Mouse (Mus musculus): ENCODE data around the gene Ptges3l. TPM values are rescaled to one million over a fixed set of nuclear protein-coding genes. Genes with fewer than 3 reads are reported as not detected.
"Not testable (repeated sequence)": the region's sequence is repeated elsewhere in the genome, so short reads cannot be mapped to it uniquely, and the experiment has no call there.

Gene Ptges3l
- polyA plus RNA-seq, 1 experiment: 28.2 TPM

DNA sequence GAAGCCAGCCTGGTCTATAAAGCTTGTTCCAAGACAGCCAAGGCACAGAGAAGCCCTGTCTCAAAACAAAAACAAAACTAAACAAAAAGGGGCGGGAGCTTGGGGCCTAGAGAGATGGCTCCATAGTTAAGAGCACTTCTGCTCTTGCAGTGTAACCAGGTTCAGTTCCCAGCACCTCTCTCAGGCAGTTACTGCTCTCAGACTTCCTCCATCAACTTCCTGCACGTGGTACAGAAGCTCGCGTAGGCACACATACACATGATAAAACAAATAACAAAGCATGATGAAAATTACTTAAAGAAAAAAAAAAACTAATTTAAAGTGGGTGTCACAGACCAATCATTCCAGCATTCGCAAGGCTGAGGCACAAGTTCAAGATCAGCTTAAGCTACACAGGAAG lies 5.0 kb downstream of the Ptges3l start:
- DNase-seq (ENCODE audit: low spot score): no peak

DNA sequence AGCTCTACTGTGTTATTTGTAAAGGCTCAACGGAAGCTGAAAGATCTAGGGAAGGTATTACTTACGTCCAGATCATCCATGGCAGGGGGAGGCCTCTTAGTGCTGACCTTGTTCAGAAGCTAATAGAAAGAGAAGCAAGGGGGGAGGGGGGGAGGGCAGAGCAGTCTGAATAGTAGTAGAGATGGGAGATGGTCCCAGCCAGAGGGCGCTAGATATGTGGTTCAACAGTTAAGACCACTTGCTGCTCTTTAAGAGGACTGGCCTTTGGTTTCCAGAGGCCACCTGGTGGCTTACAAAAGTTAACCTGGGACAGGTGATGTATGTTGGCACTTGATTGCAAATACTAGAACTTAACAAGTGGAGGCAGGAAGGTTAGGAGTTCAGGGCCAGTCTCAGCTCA lies 5.5 kb downstream of the Ptges3l start:
- no peak for DNase-seq (ENCODE audit: low spot score)

DNA sequence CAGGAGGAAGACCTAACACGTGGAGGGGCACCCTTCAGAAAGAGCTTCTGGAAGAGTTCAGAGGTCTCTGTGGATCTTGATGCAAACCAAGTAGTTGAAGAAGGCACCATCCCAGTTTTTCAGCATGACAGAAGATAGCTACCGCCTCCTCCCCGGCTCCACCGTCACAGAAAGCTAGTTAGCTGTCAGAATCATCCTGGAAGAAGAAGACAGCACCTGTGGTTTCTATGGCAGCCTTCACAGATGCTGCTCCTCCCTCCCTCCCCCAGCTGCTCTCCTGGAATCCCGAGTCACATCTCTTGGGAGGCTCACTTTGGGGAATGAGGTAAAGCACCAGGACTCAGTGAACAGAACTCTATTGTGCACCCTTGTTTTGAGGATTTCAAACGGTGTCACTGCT lies 6.1 kb downstream of the Ptges3l start:
- no peak for DNase-seq (ENCODE audit: low spot score)

DNA sequence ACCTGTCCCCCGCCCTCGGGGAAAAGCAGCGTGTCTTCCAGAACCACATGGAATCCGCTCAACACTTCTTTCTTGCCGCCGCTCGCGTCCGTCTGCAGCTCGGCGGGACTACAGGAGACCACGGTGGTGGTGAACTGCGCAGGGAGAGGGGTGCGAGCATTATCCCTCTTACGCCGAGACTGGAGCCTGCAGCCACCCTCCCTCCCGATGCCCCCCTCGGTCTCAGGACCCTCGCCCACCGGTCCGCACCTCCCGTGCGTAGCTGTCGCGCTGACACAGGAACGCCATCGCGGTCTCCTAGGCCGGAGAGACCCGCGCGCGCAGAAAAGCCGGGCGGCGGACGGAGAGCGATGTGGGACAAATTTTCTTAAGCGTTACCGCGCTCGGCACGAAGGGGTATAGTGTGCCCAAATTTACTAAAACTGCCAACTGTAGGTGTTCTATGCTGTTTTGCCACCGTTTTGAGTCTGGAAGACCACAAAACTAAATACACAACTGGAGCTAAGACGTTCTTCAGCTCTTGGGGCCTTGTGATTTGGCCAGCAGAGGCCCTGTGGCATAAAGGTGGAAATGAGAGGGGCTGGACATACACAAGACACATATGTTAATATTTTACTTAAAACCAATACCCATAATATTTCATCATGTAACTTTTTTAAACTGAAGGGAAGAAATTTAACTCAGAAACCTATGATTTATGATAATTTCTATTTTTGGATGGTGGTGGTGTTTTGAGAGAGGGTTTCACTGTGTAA lies 7.9 kb downstream of the Ptges3l start, which contains the start of gene Aarsd1:
Aarsd1 (minus strand) TSS at position 515 of the 755 bp plus-strand sequence.
- peak; percentile 85 for DNase-seq (ENCODE audit: low spot score)

DNA sequence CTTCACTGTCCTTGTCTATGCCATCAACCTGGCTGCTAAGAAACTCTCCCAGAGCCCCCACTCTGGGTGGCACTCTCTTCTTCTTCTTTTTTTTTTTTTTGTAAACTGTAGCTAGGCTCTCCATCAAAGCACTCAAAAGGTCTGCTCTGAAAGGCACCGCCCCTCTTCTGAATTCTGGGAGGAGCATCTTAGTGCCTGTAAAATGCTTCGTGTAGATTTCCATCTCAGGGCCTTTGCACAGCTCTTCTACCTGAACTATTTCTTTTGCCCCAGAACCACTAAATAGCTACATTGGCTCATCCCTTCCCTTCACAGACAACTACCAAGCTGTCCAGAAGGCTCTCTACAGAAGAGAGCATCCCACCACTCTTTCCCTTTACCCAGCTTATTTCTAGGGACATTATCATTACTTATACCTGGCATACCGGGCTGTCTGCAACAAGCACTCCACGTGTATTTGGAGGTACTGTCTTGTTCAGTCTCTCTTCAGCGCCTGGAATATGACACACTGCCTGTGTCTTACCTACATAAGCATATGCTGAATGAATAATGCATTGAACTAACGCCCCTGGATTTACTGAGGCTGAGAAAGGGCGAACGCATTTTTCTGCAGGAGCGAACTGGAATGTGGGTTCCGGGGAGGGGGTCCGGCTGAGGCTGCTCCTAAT lies 8.6 kb downstream of the Ptges3l start:
- no peak for DNase-seq (ENCODE audit: low spot score)

DNA sequence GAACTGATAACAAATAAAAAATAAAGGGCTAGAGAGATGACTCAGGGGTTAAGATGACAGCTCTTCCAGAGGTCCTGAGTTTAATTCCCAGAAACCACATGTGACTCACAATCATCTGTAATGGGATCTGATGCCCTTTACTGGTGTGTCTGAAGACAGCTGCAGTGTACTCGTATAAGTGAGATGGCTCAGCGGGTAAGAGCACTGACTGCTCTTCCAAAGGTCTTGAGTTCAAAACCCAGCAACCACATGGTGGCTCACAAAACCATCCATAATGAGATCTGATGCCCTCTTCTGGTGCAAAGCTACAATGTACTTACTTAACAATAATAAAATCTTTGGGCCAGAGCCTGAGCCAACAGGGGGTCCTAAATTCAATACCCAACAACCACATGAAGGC lies 9.8 kb downstream of the Ptges3l start:
- DNase-seq (ENCODE audit: low spot score): no peak

DNA sequence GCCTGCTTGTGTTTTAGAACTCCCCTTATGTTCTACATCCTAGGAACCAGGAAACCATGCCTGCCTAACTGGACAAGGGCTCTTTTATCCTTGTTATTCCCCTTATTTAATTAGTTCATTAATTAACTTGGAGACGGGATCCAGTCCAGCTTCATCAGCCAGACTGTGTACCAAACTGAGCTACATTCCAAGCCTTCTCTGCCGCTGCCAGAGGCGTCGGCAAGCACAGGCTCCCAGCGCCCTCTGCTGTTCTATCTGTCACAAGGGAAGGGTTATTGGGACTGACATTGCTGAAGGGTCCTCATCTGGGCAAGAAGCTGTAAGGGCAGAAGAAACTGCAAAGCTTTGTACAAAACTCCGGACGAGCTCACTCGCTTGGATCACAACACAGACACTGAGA lies 30.0 kb downstream of the Ptges3l start:
- DNase-seq (ENCODE audit: low spot score): no peak

DNA sequence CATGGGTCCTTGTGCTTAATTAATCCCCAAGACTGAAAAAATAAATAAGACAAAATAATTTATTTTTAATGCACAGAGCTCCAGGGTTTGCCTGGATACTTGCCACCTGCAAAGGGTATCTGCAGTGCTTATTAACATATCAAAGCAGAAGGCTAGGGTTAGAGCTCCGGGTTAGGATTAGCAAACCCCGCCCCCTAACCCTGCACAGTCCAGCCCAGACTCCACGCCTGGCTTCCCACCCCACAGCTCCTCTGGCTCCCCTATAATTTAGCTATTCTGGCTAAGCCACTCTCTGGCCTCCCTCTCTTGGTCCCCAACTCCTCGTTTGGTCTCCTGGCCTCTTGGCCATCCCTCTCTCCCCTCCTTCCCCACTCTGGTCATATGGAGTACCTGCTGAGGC lies 43.3 kb downstream of the Ptges3l start:
- no peak for DNase-seq (ENCODE audit: low spot score)

DNA sequence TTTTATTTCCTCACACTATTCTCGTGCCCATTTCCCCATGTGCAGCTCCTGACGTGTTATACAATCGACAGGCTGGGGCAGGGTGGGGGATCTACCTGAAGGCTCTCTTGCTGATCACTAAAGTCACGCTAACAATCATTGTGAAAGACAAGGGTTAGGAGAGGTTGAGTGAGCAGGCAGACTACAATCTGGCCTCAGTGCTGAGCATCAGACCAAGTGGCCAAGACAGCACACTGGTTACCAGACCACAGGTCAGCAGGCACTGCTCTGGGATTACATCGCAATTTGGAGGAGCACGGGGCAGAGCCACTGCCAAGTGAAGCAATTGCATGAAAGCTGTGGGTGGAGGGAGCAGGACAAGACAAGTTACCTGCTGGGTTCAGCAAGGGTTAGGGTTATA lies 46.2 kb downstream of the Ptges3l start:
- DNase-seq (ENCODE audit: low spot score): no peak

DNA sequence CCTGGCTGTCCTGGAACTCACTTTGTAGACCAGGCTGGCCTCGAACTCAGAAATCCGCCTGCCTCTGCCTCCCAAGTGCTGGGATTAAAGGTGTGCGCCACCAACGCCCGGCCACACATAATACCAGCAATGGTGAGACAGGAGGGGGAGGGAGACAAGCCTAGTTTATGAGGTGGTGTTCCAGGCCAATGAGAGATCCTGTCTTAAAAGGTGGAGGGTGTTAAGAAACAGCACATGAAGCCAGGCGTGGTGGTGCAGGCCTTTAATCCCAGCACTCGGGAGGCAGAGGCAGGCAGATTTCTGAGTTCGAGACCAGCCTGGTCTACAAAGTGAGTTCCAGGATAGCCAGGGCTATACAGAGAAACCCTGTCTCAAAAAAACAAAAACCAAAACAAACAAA lies 46.9 kb downstream of the Ptges3l start:
- DNase-seq (ENCODE audit: low spot score): not testable (repeated sequence)

DNA sequence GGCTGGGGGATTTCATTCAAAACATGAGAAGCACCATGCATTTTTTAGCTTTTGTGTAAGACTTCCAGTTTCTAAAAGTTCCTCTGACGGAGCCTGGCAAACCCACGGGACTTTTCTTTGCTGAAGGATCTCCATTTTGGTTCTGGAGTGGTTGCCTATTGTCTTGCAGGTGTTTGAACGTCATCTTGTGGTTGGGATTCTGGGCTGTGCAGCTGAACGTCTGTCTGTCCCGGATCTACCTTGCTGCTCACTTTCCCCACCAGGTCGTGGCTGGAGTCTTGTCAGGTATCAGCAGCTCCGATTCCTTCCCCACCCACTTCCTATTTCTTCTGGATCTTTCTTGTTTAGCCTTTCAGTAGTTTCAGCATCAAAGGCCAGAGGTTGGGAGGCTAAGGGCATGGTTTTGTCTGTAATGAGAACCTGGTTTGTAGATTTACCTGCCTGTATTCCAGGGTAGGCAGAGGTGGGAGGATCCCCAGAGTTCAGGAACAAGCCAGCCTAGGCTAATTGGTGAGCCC lies 50.7 kb downstream of the Ptges3l start:
- DNase-seq (ENCODE audit: low spot score): no peak

DNA sequence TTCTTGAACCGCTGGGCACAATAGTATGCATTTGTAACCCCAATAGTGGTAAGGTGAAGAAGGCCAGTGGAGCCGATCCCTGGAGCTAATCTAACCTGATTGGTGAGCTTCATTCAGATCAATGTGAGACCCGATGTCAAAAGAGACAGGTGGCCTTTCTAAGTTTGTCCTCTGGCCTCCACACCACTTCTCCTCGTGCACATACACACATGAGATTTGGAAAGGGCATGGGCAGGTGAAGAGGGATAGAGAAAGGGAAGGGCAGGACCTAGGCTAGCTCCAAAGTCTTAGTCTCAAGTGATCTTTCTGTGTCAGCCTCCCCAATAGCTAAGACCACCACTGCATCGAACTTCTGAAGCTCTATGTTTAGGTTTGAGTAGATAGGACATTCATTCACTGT lies 55.0 kb downstream of the Ptges3l start:
- DNase-seq (ENCODE audit: low spot score): no peak

Other genes with a start within 250 kb of the Ptges3l start
- gene Ccr10, start 249.9 kb downstream of the Ptges3l start, polyA plus RNA-seq (2012; rRNA removed): 0.19 and 0.21 TPM in 2 replicates
- 45.0 and 45.7 TPM in 2 replicates for gene Ezh1, start 198.9 kb downstream of the Ptges3l start, polyA plus RNA-seq (2012; rRNA removed)
- gene Ramp2, start 179.3 kb downstream of the Ptges3l start, polyA plus RNA-seq (2012; rRNA removed): 79.5 and 82.0 TPM in 2 replicates
- gene Vps25, start 171.6 kb downstream of the Ptges3l start, polyA plus RNA-seq (2012; rRNA removed): 73.3 and 91.1 TPM in 2 replicates
- gene Wnk4, start 164.8 kb downstream of the Ptges3l start, polyA plus RNA-seq (2012; rRNA removed): 7.4 and 10.6 TPM in 2 replicates
- 1.4 and 1.5 TPM in 2 replicates for gene Cntd1, start 146.3 kb downstream of the Ptges3l start, polyA plus RNA-seq (2012; rRNA removed)
- 155 and 156 TPM in 2 replicates for gene Coa3, start 146.2 kb downstream of the Ptges3l start, polyA plus RNA-seq (2012; rRNA removed)
- gene Becn1, start 123.0 kb downstream of the Ptges3l start, polyA plus RNA-seq (2012; rRNA removed): 147 and 154 TPM in 2 replicates
- 60.6 and 68.7 TPM in 2 replicates for gene Psme3, start 109.1 kb downstream of the Ptges3l start, polyA plus RNA-seq (2012; rRNA removed)
- gene Aoc2, start 100.3 kb downstream of the Ptges3l start, polyA plus RNA-seq (2012; rRNA removed): 3.8 and 4.8 TPM in 2 replicates
- gene Aoc3, start 94.7 kb downstream of the Ptges3l start, polyA plus RNA-seq (2012; rRNA removed): 59.2 and 75.5 TPM in 2 replicates
- gene G6pc, start 57.8 kb downstream of the Ptges3l start, polyA plus RNA-seq (2012; rRNA removed): not detected in 2 replicates
- 26.1 and 27.7 TPM in 2 replicates for gene Aarsd1, start 7.7 kb downstream of the Ptges3l start, polyA plus RNA-seq (2012; rRNA removed)
- 0.95 and 1.0 TPM in 2 replicates for gene Gm27029, start 537 bp downstream of the Ptges3l start, polyA plus RNA-seq (2012; rRNA removed)
- gene Rundc1, start 248 bp downstream of the Ptges3l start, polyA plus RNA-seq (2012; rRNA removed): 22.1 and 22.9 TPM in 2 replicates
- gene Rpl27, start 17.0 kb upstream of the Ptges3l start, polyA plus RNA-seq (2012; rRNA removed): 932 and 1,046 TPM in 2 replicates
- gene Ifi35, start 23.1 kb upstream of the Ptges3l start, polyA plus RNA-seq (2012; rRNA removed): 66.6 and 79.9 TPM in 2 replicates
- 19.2 TPM in 2 replicates for gene Rnd2, start 39.7 kb upstream of the Ptges3l start, polyA plus RNA-seq (2012; rRNA removed)
- gene Vat1, start 40.9 kb upstream of the Ptges3l start, polyA plus RNA-seq (2012; rRNA removed): 172 and 197 TPM in 2 replicates
- gene Brca1, start 126.6 kb upstream of the Ptges3l start, polyA plus RNA-seq (2012; rRNA removed): 0.43 and 0.59 TPM in 2 replicates
- gene Nbr1, start 126.8 kb upstream of the Ptges3l start, polyA plus RNA-seq (2012; rRNA removed): 85.6 and 91.1 TPM in 2 replicates
- 31.8 and 34.3 TPM in 2 replicates for gene Tmem106a, start 156.9 kb upstream of the Ptges3l start, polyA plus RNA-seq (2012; rRNA removed)
- not detected in 2 replicates for gene Gm11634, start 173.9 kb upstream of the Ptges3l start, polyA plus RNA-seq (2012; rRNA removed)
- 34.4 and 37.5 TPM in 2 replicates for gene Rdm1, start 201.9 kb upstream of the Ptges3l start, polyA plus RNA-seq (2012; rRNA removed)
- 41.9 and 52.2 TPM in 2 replicates for gene Arl4d, start 240.2 kb upstream of the Ptges3l start, polyA plus RNA-seq (2012; rRNA removed)